Mouse (Mus musculus) lung, embryonic 14.5 days (tissue): Measurements from ENCODE around the gene Sumo2. TPM values are rescaled to one million over a fixed set of nuclear protein-coding genes. Genes with fewer than 3 reads are reported as not detected.

Experiments
- ATAC-seq: fragments of 200-750 bp; cut with Nextera tagmentation; 2 replicates; pipeline ENCODE4 v1.8.0; 2017; ENCODE audit warnings: mild to moderate bottlenecking, moderate TSS enrichment, moderate library complexity; ENCODE audit not compliant: insufficient read depth
- DNase-seq: peaks from one replicate; pipeline ENCODE4 v3.0.0-alpha.2; 2015
- H3K27ac ChIP-seq: fragments of 300-500 bp; sonication (generic); 2 replicates; pipeline ENCODE4 v1.5.1; 2014; ENCODE audit warnings: low read depth, mild to moderate bottlenecking, moderate library complexity
- H3K27me3 ChIP-seq: fragments of 300-500 bp; sonication (generic); 2 replicates; pipeline ENCODE4 v1.6.1; 2014; ENCODE audit warnings: low read length, control low read depth; ENCODE audit not compliant: insufficient read depth
- H3K36me3 ChIP-seq: fragments of 300-500 bp; sonication (generic); 2 replicates; pipeline ENCODE4 v1.6.1; 2014; ENCODE audit warnings: control low read depth; ENCODE audit not compliant: insufficient read depth
- H3K4me1 ChIP-seq: fragments of 300-500 bp; sonication (generic); 2 replicates; pipeline ENCODE4 v1.6.1; 2014; ENCODE audit warnings: antibody characterized with exemption, control low read depth; ENCODE audit not compliant: insufficient read depth
- H3K4me2 ChIP-seq: fragments of 300-500 bp; sonication (generic); 2 replicates; pipeline ENCODE4 v1.6.1; 2014; ENCODE audit warnings: mild to moderate bottlenecking
- H3K4me3 ChIP-seq: fragments of 300-500 bp; sonication (generic); 2 replicates; pipeline ENCODE4 v1.5.1; 2014; ENCODE audit warnings: low read depth, low read length
- H3K9ac ChIP-seq: fragments of 300-500 bp; sonication (generic); 2 replicates; pipeline ENCODE4 v1.6.1; 2014
- H3K9me3 ChIP-seq: fragments of 300-500 bp; sonication (generic); 2 replicates; pipeline ENCODE4 v1.6.1; 2016; ENCODE audit warnings: low read depth, low read length, control low read depth
- CTCF ChIP-seq: IDR thresholded peaks from 2 replicates; pipeline ENCODE4 v1.5.1; 2016; ENCODE audit warnings: antibody characterized with exemption, low read depth
- WGBS: fragments of 180-500 bp; shearing (Covaris S2); extraction: QIAGEN DNeasy Blood & Tissue Kit; methylation state at CpG from one replicate; pipeline ENCODE4 v1.1.7; 2014; 5-methylcytosine and 5-hydroxymethylcytosine counted together
- polyA plus RNA-seq: library from polyadenylated mRNA; unstranded; fragments of >200 nt; fragmentation: Nextera tagmentation; extraction: Ambion mirVana; gene quantifications from 2 replicates; pipeline ENCODE4 v1.2.1, GENCODE M21; 2014

Sumo2 gene
- polyA plus RNA-seq, 1 experiment from 2014 or later = 1,096 TPM

DNA sequence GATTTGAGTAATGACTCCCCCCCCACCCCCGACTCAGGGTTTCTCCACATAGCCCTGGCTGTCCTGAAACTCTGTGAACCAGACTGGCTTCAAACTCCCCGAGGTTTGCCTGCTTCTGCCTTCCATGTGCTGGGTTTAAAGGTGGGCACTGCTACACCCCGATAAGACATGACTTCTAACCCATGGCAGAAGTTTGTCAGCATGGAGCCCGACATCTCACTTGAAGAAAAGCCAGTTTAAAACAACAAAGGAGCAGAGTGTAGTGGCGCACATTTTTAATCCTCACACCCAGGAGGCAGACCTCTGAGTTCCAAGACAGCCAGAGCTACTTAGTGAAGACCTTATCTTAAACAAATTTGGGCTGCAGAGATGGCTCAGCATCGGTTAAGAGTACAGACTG lies 43.7 kb downstream of the Sumo2 start:
- no peak for DNase-seq
- ATAC-seq = no peak
- peak overlapping the region; percentile 86 for H3K4me2 ChIP-seq
- H3K4me1 ChIP-seq = 0 out of 2 replicates have a peak, but pooled peaks cover 5% of the 10 kb centered on the region
- no peaks in the 10 kb centered on the region for H3K27me3 ChIP-seq
- 24% methylated on average over 6 of the region's 6 CpGs for WGBS
- peaks cover 23% of the 10 kb centered on the region for H3K36me3 ChIP-seq
- no peak for TF ChIP-seq CTCF
- peak overlapping the region; percentile 69; the same call in 1 of the 2 replicates for H3K9ac ChIP-seq
- H3K27ac ChIP-seq = no peak overlapping the region
- no peaks in the 10 kb centered on the region for H3K9me3 ChIP-seq
- peak overlapping the region; percentile 64 for H3K4me3 ChIP-seq

DNA sequence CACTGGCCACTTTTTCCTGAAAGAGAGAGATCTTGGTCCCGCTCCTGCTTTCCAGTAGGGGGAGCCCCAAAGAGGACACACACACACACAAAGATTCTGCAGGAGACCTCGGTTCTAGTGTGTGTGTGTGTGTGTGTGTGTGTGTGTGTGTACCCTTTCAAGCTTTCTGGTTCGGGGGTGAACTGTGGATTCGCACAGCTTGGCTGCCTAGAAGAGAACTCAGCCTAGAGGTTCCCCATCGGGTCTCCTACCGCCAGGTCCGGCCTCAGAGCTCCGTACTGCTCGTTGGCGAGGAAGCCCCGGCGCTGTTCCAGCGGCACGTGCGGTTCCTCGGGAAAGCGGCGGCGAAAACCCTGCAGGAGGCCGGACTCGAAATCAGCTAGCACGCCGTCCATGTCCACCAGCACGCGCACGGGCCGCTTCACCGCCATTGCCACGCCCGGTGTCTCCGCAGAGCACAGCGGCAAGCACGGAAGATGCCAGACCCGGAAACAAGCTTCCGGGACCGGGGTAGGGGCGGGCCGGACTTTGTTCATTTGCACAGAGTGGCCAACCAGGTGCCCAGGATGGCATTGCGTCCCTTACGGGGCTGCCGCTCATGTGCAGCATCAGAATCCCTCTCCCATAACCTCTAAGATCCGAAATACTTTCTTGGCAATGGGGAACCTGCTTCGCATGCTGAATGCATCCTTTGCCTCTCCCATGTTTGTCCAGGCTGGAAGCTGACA lies 44.6 kb downstream of the Sumo2 start, which contains the start of gene Nt5c:
Gene Nt5c (minus strand): TSS at position 507 of the 728 bp plus-strand sequence.
- no peaks in the 10 kb centered on the region for H3K9me3 ChIP-seq
- H3K4me1 ChIP-seq = 0 out of 2 replicates have a peak, but pooled peaks cover 5% of the 10 kb centered on the region
- H3K36me3 ChIP-seq = peaks cover 15% of the 10 kb centered on the region; the same call in 1 of the 2 replicates
- H3K9ac ChIP-seq = peak within 1 kb of the TSS; percentile 69
- H3K4me2 ChIP-seq = peak within 1 kb of the TSS; percentile 86
- WGBS = under 1% methylated on average over 43 of the region's 43 CpGs
- peak; percentile 87 for DNase-seq
- ATAC-seq = peak; percentile 87
- H3K27ac ChIP-seq = peak within 1 kb of the TSS; percentile 78; the same call in 1 of the 2 replicates
- H3K27me3 ChIP-seq = no peaks in the 10 kb centered on the region
- peak within 1 kb of the TSS; percentile 64 for H3K4me3 ChIP-seq
- peak; percentile 80 for TF ChIP-seq CTCF

DNA sequence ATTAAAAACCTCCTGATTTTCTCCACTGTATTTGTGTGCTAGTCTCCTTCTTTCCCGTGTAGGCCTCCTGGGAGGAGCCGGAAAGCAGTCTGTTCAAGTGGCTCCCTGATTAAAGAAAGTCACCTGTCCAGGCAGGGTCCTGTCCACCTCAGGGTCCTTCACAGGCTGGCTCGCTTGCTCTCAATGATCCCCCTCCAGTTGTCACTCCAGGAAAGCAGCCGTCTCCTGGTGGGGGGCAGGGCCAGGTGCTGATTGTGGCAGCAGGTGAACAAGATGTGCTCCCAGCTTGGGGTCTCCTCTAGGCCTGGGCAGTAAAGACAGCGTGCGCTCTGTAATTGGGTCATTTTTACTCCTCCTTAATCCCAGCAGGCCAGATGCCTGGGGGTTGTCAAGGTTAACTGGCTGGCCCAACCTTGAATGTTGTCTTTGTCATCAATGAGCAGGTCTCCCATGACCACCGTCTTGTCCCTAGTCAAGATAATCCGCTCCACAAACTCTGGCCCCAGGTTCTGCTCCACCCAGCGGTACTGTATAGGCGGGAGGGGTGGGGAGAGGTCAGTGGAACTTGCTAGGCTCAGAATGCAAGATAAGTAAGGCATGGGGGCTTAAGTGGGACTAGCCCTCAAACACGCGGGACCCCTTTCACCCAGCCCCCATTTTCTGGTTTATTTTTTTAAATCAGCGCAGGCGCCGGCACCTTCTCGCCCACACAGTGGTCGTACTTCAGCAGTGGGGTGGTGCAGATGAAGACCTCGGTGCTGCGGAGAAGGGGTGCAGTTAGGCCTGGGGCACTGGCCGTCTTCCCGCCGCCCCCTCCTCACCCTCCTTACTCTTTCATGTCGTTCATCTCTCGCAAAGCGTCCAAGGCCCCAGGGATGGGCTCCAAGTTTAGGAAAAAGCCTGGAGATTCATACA lies 45.4 kb downstream of the Sumo2 start:
- Histone ChIP-seq H3K36me3 (peaks cover 14% of the 10 kb centered on the region; the same call in 1 of the 2 replicates), H3K4me2 (peak overlapping the region; percentile 86), H3K9me3 (no peaks in the 10 kb centered on the region), H3K27ac (peak overlapping the region; percentile 78; the same call in 1 of the 2 replicates), H3K4me3 (peak overlapping the region; percentile 64), H3K27me3 (no peaks in the 10 kb centered on the region), H3K4me1 (0 out of 2 replicates have a peak, but pooled peaks cover 5% of the 10 kb centered on the region), H3K9ac (peak overlapping the region; percentile 69)
- DNase-seq (no peak), ATAC-seq (peak; percentile 42)
- TF ChIP-seq CTCF = no peak
- WGBS = 21% methylated on average over 25 of the region's 25 CpGs

DNA sequence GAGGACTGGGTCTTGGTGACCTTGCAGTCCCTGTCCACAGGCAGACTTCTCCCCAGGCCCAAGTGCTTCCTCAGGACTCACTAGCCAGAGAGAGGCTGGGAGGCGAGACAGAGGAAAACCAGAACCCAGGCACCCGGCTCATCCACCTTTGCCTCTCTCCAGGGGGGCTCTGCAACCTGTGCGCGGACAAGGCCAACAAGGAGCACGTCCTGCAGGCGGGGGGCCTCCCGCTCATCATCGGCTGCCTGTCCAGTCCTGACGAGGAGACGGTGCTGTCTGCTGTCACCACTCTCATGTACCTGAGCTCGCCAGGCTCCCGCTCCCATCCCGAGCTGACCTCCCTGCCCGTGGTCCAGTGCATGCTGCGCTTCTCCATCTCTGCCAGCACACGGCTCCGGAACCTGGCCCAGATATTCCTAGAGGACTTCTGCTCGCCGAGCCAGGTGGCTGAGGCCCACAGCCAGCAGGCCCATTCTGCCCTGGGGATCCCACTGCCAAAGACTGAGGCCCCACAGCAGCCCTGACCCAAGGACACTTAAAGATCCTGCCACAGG lies 47.4 kb downstream of the Sumo2 start:
- no peak for TF ChIP-seq CTCF
- DNase-seq (no peak), ATAC-seq (no peak)
- 87% methylated on average over 19 of the region's 19 CpGs for WGBS
- 0 out of 2 replicates have a peak, but pooled peaks cover 5% of the 10 kb centered on the region for H3K4me1 ChIP-seq
- H3K4me3 ChIP-seq = no peak overlapping the region
- H3K36me3 ChIP-seq = peaks cover 14% of the 10 kb centered on the region; the same call in 1 of the 2 replicates
- H3K27ac ChIP-seq = no peak overlapping the region
- no peaks in the 10 kb centered on the region for H3K27me3 ChIP-seq
- no peaks in the 10 kb centered on the region for H3K9me3 ChIP-seq
- no peak overlapping the region for H3K9ac ChIP-seq
- H3K4me2 ChIP-seq = no peak overlapping the region

DNA sequence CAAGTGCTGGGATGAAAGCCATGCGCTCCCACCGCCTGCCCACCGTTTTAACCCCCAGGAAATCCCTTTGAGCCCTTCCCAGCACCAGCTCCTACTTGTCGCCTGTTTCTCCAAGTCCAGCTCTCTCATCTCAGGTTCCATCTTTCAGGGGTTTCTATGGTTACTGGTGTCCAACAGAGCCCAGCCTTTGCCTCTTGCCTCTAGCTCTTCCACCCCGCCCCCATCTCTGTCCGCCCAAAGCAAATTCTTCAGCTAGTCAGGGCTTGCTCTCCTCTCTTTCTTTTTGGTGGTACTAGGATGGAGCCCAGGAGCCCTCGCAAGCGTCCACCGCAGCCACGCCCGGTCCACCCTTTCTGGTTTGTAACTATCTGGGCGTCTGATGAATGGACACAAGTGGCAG lies 50.9 kb downstream of the Sumo2 start:
- H3K4me1 ChIP-seq = no peaks in the 10 kb centered on the region
- no peak overlapping the region for H3K27ac ChIP-seq
- H3K4me3 ChIP-seq = no peak overlapping the region
- DNase-seq (no peak), ATAC-seq (no peak)
- no peak for TF ChIP-seq CTCF
- no peaks in the 10 kb centered on the region for H3K27me3 ChIP-seq
- H3K9ac ChIP-seq = no peak overlapping the region
- H3K4me2 ChIP-seq = no peak overlapping the region
- no peaks in the 10 kb centered on the region for H3K9me3 ChIP-seq
- H3K36me3 ChIP-seq = peaks cover 14% of the 10 kb centered on the region; the same call in 1 of the 2 replicates
- 58% methylated on average over 12 of the region's 12 CpGs for WGBS

DNA sequence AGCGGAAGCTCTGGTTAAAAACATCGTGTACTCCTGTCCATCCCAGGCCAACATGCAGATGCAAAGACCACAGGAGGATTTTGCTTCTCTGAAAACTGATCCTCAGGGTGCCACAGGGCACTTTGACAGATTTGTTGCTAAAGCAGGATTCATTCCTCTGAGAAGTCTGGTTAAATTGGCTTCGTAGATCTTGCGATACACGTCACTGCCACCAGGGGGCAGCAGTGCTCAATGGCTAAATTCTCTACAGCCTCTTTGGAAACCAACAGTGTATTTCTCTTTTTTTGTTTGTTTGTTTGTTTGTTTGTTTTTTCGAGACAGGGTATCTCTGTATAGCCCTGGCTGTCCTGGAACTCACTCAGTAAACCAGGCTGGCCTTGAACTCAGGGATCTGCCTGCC lies 52.4 kb downstream of the Sumo2 start:
- peaks cover 3% of the 10 kb centered on the region; the same call in 1 of the 2 replicates for H3K36me3 ChIP-seq
- H3K27ac ChIP-seq = no peak overlapping the region
- DNase-seq (peak; percentile 93), ATAC-seq (no peak)
- H3K27me3 ChIP-seq = no peaks in the 10 kb centered on the region
- no peak overlapping the region for H3K4me2 ChIP-seq
- peak; percentile 95 for TF ChIP-seq CTCF
- H3K9me3 ChIP-seq = no peaks in the 10 kb centered on the region
- no peak overlapping the region for H3K4me3 ChIP-seq
- no peak overlapping the region for H3K9ac ChIP-seq
- WGBS = 18% methylated on average over 6 of the region's 6 CpGs
- no peaks in the 10 kb centered on the region for H3K4me1 ChIP-seq
